Mouse (Mus musculus) ovary, adult 18-20 months (tissue): ENCODE results near the gene Tnfsf8.

Experiments used
- DNase-seq: peaks from one replicate; pipeline ENCODE4 v3.0.0; 2022; ENCODE audit warnings: low spot score, mixed read lengths

Tnfsf8 gene

DNA sequence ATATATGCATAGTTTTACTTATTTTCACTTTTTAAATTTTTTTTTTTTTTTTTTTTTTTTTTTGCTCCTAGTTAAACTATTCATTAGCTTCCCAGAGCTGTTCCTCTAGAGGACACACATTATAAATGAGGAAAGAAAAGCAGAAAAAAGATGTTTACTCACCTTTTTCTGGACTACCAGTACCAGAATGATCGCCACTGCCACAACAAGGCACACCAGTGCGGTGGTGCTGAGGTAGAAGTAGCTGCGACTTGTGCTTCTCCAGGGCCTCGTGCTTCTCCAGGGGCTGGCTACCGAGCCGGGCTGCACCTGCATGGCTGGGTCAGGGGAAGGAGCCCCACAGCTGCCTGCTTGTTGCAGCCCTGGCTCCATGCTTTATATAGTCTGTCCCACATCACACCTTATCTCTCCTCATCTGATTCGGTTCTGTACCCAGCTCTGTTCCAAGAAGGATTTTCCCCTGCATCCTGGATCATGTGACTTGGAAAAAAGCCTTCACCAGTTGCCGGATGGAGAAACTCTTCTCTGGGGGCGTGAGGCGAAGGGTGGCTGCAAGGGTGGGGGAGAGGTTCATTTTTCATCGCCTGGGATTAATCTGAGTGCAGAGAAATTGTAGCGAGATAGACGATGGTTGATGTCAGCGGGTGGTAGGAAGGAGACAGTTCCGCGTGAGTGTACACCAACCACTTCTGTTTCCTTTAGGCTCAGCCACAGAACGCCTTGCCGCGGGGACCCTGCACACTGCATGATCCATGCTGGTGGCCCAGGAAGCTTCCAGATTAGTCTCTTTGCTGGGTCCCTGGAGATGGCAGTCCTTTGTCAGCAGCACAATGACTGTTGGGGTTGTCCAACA is at the start of gene Tnfsf8:
TSS of gene Tnfsf8 (minus strand) at position 660 of the 853 bp plus-strand sequence.
- DNase-seq: no peak

DNA sequence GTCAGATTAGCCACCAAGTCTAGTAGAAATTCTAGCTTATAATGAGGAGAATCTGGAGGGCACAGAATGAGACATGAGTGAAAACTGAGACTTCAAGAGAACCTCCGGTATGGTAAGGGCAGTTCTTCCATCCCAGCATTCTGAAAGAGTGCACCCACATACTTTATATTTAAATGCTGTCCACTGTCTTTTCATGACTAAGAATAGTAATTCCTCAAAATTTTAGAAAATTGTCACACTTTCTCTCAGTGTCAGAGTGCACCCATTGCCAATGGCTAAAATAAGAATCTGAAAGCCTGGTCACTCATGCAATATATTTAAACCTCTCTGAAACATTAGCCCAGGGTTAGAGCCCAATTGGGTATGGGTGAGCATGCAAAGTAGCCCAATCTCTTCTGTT is 47.4 kb upstream of the Tnfsf8 start:
- DNase-seq: no peak

DNA sequence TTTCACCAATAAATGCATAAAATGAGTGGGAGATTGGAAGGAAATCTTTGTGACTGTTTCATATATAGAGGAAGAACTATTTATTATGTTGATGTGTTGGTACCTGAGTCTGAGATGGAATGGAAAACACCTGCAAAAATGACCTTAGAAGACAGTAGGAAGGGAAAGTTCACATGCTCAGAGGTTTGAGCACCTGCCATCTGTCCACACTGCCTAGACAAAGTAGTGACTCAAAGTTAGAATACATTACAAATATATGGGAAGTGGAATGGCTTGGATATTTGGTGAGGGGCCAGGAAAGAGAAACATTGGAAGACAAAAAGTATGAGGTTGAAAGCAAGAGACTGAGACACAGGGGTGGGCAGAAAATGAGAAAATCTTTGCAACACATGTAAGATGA is 46.3 kb upstream of the Tnfsf8 start:
- no peak for DNase-seq

DNA sequence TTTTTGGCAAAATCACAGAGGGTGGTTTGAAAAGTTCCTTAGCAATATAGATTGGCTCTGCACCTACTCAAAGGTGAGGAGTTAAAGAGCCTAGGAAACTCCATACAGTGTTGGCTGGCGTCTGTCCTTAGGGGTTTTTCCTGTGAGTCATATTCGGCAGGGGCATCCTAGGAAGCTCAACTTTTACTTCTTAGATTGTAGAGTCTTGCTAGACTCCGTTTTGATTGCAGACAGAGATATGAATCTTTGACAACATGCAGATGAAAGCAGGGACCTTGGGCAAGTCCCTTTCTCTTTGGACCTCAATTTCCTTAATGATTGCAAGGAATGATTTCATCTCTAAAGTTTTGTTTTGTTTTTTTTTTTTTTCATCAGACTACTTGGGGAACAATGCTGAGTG is 44.9 kb upstream of the Tnfsf8 start:
- DNase-seq: no peak

DNA sequence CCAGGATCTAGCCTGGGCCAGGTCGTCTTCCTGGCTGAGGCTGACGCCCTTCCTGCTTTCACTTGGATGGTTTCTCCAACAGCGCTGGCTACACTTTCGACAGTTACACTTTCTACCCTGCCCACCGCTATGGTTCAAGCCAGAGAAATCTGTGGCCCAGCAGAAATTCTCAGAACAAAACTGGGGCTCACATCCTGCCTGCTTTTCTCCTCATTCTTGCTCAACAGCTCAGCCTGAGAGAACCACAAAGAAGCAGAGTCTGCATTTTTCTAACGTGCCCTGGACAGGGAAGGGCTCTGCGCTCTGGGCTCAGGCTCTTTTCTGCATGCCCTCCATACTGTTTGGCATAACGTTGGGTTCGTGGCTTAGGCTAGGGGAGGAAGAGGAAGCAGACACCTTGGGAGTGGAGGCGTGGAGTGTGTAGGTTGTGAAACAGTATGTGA is 38.0 kb upstream of the Tnfsf8 start:
- DNase-seq: no peak

DNA sequence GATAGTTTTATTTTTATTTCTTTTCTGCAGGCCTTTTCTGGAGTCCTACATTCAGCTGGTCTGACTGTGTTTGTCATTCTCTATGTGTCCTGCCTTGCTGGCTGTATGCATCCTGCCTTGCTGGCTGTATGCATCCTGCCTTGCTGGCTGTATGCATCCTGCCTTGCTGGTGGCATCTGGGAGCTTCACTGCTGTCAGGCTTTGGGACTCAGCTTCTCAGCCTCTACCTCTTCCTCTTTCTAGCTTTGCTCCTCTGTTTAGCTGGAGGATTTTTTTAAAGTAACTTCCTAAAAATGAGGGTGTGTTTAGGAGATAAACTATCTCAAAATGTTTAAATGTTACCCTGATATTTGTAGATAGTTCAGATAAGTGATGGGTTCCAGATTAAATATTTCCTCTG is 36.0 kb upstream of the Tnfsf8 start:
- DNase-seq: no peak

DNA sequence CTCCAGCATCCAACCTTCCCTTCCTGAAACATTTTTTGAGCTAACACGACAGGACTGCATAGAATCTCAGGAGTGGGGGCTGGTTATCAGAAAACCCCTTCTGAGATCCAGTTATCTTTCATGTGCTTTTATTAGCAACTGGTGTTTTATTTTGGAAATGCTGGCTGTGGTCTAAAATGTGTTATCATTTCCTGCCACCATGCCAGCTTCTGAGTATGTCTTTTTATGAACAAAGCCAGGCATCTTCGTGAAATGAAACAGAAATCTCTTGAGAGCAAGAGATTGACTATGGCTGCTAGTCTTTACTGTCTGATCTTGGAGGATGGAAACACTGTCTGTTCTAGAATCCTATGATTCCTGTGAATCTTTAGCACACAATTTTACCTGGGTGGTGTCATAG is 25.0 kb upstream of the Tnfsf8 start:
- DNase-seq: no peak

DNA sequence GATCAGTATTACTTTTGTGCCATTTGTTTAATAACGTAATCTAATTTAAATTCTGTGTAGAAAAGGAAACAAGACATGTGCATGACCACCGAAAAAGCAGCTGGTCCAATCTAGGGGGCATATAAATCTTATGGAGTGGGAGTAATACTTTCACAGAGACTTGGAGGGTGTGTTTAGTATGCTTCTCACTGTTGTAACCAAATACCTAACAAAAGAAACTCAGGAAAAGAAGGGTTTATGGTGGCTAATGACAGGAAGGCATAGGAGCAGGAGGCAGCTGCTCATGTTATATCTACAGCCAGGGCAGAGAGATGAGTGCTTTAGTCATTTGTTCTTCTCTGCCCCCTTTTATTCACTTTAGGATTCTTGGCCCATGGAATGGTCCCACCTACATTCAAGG is 15.6 kb upstream of the Tnfsf8 start:
- DNase-seq: no peak

DNA sequence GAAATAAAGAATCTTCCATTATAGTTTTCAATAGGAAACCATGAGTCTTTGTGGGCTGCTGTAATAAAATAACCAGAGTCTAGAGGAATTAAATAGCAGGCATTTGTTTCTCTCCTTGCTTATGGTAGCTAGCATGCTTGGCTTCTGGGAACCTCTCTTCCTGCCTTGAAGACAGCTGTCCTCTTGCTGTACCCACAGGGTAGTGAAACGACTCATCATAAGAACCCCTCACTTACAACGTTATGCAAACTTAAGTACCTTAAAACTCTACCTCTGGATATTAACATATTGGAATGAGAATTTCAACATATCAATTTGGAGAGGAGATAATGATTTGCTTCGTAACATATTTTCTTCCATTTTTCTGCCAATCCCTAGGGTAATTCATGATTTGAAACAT is 14.3 kb upstream of the Tnfsf8 start:
- no peak for DNase-seq

DNA sequence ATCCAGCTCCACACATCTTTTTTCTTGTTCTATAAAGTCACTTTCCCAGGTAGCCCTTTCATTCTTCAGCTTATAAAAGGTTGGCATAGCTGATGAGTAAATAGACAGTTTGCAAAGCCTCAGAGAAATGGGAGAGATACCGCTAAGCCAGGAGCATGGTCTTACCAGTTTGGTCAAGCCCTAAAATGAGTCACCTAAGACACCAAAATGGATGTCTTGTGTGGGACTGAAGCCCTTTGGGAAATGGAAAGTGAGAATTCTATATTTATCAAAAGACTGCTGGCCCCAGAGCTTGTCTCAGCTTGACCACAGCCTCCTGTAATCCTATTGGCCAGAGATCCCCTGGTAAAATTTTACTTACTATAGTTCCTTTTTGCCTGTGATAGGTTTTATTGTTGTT is 9.5 kb upstream of the Tnfsf8 start:
- no peak for DNase-seq

DNA sequence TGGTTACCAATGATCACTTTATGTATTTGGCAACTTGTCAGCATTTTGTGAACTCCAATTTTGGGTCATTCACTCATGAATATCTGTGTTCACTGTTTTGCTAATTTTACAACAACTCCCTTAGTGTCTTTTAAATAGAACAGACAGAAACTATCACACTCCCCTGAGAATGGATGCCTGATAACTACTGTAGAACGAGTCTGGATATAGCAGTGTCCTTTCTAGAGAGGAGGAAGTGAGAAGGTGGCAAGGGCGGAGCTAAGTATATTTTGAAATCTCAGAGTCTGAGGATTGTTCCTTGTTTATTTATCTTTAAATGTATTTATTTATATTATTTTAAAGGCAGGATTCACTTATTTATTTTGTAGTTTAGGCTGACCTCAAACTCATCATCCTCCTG is 7.6 kb upstream of the Tnfsf8 start:
- DNase-seq: no peak

DNA sequence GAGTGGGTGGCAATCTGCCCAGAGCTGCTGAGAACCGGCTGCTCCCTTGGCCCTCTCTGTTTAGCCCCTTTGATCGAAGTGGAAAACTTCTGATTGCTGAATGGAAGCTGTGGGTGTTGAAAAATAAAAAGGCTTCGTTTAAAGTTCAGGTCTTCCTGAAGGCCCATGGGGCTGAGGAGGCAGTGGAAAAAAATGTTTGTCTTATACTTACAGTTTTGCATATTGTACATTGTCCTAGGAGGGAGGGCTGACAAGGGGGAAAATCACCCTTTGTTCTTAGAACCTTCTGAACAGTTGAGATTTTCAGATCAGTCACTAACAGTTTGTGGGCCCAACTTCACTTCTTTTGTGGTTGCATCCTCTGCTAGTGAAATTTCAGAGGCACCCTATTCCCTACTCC is 1.8 kb upstream of the Tnfsf8 start:
- DNase-seq: no peak

DNA sequence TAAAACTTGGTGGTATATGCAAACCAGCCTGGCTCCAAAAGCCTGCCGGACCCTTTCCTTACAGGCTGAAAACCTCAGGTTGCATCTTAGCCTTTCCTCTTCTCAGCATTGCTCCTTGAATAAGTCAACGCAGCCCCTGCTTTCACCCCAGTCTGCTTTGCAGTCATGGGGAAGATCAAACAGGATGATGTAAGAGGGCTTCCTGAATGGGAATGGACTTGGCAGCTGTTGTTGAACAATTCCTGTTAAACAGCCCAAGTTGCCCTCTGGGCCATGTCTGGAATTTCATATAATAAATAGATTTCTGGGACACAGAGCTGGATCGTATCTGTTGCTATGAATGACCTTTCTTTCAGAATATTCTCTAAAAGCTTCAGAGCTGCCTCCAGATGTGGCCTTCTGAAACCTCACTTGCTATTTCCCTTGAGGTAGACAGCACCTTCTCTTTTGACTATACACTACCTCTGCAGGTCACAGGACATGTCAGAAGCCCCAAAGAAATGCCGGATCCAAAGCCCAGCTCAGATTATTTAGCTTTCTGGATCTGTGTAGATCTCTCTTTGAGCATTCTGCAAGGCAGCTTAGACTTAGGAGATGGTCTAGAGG is 1.0 kb upstream of the Tnfsf8 start:
- DNase-seq: no peak

DNA sequence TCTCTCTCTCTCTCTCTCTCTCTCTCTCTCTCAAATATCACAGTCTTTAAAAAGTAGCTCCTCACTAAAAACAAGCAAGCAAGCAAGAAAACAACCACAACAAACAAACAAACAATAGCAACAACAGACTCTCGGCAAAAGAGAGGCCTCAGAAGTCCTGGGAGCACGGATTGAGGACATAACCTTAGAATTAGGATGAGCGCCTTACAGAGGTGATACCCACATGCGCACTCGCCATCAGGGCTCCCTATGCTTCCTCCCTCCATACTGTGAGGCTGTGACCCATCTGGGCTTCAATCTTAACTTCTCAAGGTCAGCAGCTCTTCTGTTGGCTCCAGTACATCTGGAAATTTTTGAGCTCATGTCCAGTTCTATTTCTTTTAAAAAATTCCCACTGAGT is 911 bp downstream of the Tnfsf8 start:
- DNase-seq: no peak

DNA sequence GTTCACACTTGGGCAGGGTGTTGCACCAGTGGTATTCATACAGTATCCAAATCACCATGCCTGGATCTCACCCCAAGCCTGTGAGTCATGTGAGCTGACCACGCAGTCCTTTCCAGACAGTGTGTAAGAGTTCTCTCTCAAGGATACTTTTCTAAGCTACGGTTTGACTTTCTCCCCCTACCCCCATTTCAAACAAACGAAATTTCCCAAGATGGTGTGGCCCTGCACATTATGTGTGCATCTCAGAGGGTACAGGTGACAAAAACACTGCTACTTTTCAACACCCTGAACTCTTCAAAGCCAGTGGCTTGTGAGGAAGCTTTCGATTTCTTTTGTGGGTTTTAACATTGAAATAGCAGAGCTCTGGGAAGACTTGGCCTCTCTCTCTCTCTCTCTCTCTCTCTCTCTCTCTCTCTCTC is 1.4 kb downstream of the Tnfsf8 start:
- no peak for DNase-seq

DNA sequence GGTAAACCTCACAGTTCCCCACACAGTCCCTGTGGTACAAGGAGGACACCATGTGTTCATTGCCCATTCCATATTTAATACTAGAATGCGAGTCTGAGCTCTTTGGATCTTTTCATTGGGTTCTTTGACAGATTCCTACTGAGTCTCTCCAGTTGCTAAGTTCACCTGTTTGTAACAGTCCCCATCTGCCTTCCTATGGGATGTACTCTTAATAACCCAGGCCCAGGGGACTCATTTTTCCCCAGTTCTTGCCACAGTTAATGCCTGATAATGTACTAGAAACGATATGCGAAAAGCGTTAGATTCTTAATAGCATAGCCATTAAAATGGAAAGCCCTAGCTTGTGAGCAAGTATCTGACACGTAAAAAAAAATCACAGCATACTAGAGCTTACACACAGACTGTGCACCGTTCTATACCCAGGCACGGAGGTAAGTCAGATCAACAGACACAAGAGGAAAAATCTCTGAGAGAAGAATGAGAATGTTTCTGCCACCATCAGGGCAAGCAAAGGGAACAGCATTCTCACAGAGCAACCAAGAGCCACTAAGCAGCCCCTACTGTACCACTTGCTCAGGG is 2.4 kb downstream of the Tnfsf8 start:
- no peak for DNase-seq

DNA sequence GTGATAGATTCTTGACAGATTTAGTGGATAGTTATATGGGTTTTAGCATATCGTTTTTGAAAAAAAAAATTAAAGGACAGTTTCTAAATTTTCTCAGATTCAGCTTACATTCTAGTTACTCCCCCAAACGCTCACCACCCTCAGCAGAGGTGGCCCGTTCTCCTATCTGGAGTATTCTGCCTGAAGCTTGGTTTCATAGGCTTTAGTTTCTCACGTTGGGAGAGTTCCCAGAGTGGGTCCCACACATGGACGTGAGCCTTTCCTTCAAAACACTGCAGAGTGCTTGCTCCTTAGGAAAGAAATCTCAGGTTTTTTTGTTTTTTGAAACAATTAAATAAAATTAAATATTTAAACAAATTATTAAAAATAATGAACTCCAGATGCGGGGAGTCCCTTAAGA is 4.4 kb downstream of the Tnfsf8 start:
- DNase-seq: no peak

DNA sequence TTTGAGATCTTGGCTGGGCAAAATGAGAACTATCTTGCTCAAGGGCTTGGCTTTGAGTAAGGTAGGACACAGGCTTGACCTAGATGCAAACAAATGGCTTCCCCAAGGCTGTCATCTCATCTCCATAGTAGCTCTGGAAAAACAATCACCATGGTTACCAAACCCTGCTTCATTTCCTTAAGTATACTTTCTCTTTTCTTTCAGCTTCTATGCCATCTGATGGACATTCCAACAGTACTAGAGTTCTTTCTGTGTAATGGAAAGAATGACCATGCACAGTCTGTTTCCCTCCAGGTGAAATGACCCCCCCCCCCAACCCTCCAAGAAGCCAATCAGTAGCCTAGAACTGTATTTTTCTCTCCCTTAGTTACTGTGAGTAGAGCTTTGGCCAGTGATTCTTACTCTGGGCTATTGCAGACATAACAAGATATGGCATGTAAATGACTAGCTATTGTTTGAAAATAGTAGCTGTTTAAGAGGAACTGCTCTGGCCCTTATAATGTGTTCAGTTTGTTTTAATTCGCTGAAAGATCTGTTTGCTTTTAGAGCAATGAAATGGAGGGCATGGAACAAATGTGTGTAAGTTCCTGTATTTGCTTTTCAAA is 7.3 kb downstream of the Tnfsf8 start:
- no peak for DNase-seq

DNA sequence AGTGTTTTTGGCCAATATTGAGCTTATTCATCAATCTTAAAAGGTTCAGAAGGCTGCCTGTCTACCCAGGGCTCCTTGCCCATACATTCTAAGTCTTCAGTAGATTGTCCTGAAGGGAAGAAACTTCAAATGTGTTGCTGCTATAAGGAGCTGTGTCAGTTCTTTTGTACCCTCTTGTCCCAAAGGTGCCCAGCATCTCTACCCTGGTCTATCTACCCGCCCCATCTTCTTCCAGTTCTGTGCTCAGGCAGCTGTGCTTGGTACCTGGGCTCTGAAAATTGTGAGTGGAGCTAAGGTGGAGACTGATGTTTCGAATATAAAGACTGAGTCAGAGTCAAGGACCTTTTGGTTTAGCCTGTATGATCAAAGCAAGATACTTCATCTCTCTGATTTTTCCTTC is 11.1 kb downstream of the Tnfsf8 start:
- DNase-seq: no peak

DNA sequence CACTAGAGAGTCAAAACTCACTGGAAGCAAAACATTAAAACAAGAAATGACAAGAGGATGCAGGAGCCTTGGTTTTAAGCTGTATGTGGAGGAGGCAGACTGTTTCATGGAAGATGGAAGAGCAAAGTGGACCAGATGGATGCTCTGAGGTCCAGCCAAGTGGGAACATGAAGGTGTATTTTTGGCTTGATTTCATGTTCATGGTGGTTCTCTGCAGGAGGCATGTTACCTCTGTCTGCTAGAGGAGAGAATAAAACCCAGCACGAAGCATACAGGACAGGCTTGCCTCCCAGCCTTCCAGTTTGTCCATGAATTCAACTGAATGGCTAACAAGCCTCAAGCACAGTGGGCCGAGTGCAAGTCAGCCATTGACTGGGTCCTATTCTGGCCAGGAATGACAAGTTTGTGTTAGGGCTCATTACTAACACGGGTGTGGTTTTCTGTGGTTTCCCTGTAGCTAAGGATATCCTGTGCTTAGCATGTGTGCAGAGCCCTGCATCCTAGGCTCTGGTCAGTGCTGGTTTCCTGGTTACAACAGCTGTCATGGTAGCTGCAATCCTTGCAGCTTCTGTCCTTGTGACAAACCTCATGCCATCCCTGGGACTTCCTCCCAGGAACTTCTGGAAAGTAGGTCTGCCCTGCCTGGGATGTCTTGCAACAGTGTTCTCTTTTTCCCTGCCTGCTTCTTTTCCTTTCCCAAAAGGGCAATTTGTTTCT is 14.1 kb downstream of the Tnfsf8 start:
- DNase-seq: no peak

DNA sequence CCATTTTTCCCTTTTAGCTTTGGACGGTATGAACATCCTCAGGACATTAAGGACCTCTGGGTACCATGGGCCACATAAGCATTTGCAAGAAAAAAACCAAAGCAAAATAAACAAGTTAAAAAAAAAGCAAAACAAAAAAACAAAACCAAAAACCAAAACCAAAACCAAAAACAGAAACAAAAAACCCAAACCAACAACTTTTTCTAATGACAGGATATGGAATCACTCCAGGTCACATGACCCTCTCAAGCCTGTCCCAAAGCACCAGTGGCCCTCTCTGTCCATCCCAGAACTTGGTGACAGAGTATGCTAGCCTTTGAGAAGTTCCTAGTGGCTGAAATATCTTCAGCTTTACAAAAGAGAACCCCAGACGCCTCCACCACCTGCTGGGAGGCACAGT is 15.4 kb downstream of the Tnfsf8 start:
- DNase-seq: no peak

DNA sequence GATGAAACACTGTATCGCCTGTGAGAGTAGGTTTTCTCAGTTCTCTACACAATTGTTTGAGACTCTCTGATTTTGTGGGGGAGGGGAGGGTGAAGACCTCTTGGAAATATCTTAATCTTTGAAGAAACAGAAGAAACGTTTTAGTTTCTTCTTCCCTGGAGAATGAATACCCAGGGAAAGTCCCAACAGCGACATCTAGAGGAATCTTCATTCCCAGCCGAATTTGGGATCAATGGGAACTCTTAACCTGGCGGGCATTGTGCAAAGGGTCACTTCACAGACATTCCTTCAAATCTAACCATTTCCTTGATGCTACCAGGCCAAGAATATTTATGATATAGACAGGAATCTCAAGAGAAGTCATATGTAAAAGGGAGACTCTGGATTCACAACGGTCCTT is 17.2 kb downstream of the Tnfsf8 start:
- DNase-seq: no peak
